Mouse (Mus musculus): ENCODE measurements at regions not wholly inside any gene's neighbourhood (a gene's known extent, or its start where the extent isn't known, plus 50 kb on each side); places are given as distances from the start of the nearest gene placed in this dataset.

GRCm38 (mm10) chr9:32031950-32032453 is 83.9 kb upstream of the Arhgap32 start:
- Histone ChIP-seq H3K9me3 (ENCODE audit: control insufficient read depth, low read length) (no peaks in the 10 kb centered on the region), H3K4me2 (peak overlapping the region; percentile 69), H3K9ac (ENCODE audit: low read length) (peak overlapping the region; percentile 93), H3K4me1 (ENCODE audit: control insufficient read depth, insufficient read depth, low read length) (peaks cover 19% of the 10 kb centered on the region), H3K27me3 (ENCODE audit: control insufficient read depth, insufficient read depth, low read length) (no peaks in the 10 kb centered on the region), H3K36me3 (ENCODE audit: control insufficient read depth, insufficient read depth, low read length) (no peaks in the 10 kb centered on the region), H3K27ac (ENCODE audit: low read depth, low read length) (peak overlapping the region; percentile 68), H3K4me3 (ENCODE audit: low read depth, low read length) (peak overlapping the region; percentile 86)
- peak; percentile 100 for DNase-seq (ENCODE audit: low spot score, missing footprints)
- WGBS = 0% methylated on average over 44 of the region's 64 CpGs
- ATAC-seq (ENCODE audit: low FRiP score) = peak; percentile 92

GRCm38 (mm10) chr9:32032521-32033185 is 83.3 kb upstream of the Arhgap32 start:
- peaks cover 19% of the 10 kb centered on the region for H3K4me1 ChIP-seq (ENCODE audit: control insufficient read depth, insufficient read depth, low read length)
- H3K27ac ChIP-seq (ENCODE audit: low read depth, low read length) = peak overlapping the region; percentile 68
- H3K27me3 ChIP-seq (ENCODE audit: control insufficient read depth, insufficient read depth, low read length) = no peaks in the 10 kb centered on the region
- H3K4me2 ChIP-seq = peak overlapping the region; percentile 69
- H3K9me3 ChIP-seq (ENCODE audit: control insufficient read depth, low read length) = no peaks in the 10 kb centered on the region
- no peaks in the 10 kb centered on the region for H3K36me3 ChIP-seq (ENCODE audit: control insufficient read depth, insufficient read depth, low read length)
- ATAC-seq (ENCODE audit: low FRiP score) = peak; percentile 74
- peak overlapping the region; percentile 86 for H3K4me3 ChIP-seq (ENCODE audit: low read depth, low read length)
- WGBS = under 1% methylated on average over 36 of the region's 94 CpGs
- peak; percentile 95 for DNase-seq (ENCODE audit: low spot score, missing footprints)
- H3K9ac ChIP-seq (ENCODE audit: low read length) = peak overlapping the region; percentile 93

- Histone ChIP-seq H3K9me3 (ENCODE audit: control insufficient read depth, low read length) (no peaks in the 10 kb centered on the region), H3K4me2 (peak overlapping the region; percentile 69), H3K9ac (ENCODE audit: low read length) (no peak overlapping the region; the same call in 1 of the 2 replicates), H3K27ac (ENCODE audit: low read depth, low read length) (no peak overlapping the region), H3K4me1 (ENCODE audit: control insufficient read depth, insufficient read depth, low read length) (peaks cover 32% of the 10 kb centered on the region), H3K4me3 (ENCODE audit: low read depth, low read length) (peak overlapping the region; percentile 86; the same call in 1 of the 2 replicates), H3K27me3 (ENCODE audit: control insufficient read depth, insufficient read depth, low read length) (no peaks in the 10 kb centered on the region), H3K36me3 (ENCODE audit: control insufficient read depth, insufficient read depth, low read length) (no peaks in the 10 kb centered on the region)
- DNase-seq (ENCODE audit: low spot score, missing footprints) (peak; percentile 90), ATAC-seq (ENCODE audit: low FRiP score) (no peak)
- 7% methylated on average over 6 of the region's 6 CpGs for WGBS
Measured at GRCm38 (mm10) chr9:32033937-32034336, 82.0 kb upstream of the Arhgap32 start.

- Histone ChIP-seq H3K4me3 (ENCODE audit: low read depth, low read length) (no peak overlapping the region), H3K36me3 (ENCODE audit: control insufficient read depth, insufficient read depth, low read length) (no peaks in the 10 kb centered on the region), H3K27me3 (ENCODE audit: control insufficient read depth, insufficient read depth, low read length) (no peaks in the 10 kb centered on the region), H3K4me1 (ENCODE audit: control insufficient read depth, insufficient read depth, low read length) (peaks cover 14% of the 10 kb centered on the region), H3K27ac (ENCODE audit: low read depth, low read length) (no peak overlapping the region), H3K9me3 (ENCODE audit: control insufficient read depth, low read length) (no peaks in the 10 kb centered on the region), H3K9ac (ENCODE audit: low read length) (no peak overlapping the region), H3K4me2 (no peak overlapping the region)
- DNase-seq (ENCODE audit: low spot score, missing footprints) (no peak), ATAC-seq (ENCODE audit: low FRiP score) (no peak)
- 93% methylated on average over 2 of the region's 2 CpGs for WGBS
Measured at GRCm38 (mm10) chr9:32039999-32040398, 75.9 kb upstream of the Arhgap32 start.

DNA sequence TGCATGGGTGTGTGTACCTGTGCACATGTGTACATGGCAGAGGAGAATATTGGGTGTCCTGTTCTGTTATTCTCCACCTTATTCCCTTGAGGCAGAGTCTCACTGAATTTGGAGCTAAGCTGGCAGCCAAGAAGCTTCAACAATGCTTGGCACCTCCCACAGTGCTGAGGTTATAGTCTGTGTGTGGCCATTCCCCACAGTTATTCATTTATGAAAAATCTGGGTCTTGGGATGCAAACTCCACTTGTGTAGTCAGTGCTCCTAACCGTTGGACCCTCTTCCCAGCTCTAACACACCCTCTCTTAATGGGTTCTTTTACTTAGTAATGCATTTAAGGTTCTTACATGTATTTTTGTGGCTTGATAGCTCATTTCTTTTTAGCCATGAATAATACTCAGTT is 72.6 kb upstream of the Arhgap32 start:
- no peak overlapping the region for H3K27ac ChIP-seq (ENCODE audit: low read depth, low read length)
- H3K4me1 ChIP-seq (ENCODE audit: control insufficient read depth, insufficient read depth, low read length) = peaks cover 7% of the 10 kb centered on the region
- DNase-seq (ENCODE audit: low spot score, missing footprints) = no peak
- no peaks in the 10 kb centered on the region for H3K9me3 ChIP-seq (ENCODE audit: control insufficient read depth, low read length)
- H3K4me3 ChIP-seq (ENCODE audit: low read depth, low read length) = no peak overlapping the region
- H3K9ac ChIP-seq (ENCODE audit: low read length) = no peak overlapping the region
- H3K4me2 ChIP-seq = no peak overlapping the region
- no peaks in the 10 kb centered on the region for H3K27me3 ChIP-seq (ENCODE audit: control insufficient read depth, insufficient read depth, low read length)
- no peaks in the 10 kb centered on the region for H3K36me3 ChIP-seq (ENCODE audit: control insufficient read depth, insufficient read depth, low read length)
- ATAC-seq (ENCODE audit: low FRiP score) = no peak
- 78% methylated on average over 1 of the region's 1 CpGs for WGBS

GRCm38 (mm10) chr9:32046791-32047190 is 69.1 kb upstream of the Arhgap32 start:
- Histone ChIP-seq H3K9me3 (ENCODE audit: control insufficient read depth, low read length) (no peaks in the 10 kb centered on the region), H3K36me3 (ENCODE audit: control insufficient read depth, insufficient read depth, low read length) (no peaks in the 10 kb centered on the region), H3K4me3 (ENCODE audit: low read depth, low read length) (no peak overlapping the region), H3K27me3 (ENCODE audit: control insufficient read depth, insufficient read depth, low read length) (no peaks in the 10 kb centered on the region), H3K4me1 (ENCODE audit: control insufficient read depth, insufficient read depth, low read length) (no peaks in the 10 kb centered on the region; the same call in 1 of the 2 replicates), H3K9ac (ENCODE audit: low read length) (no peak overlapping the region), H3K27ac (ENCODE audit: low read depth, low read length) (no peak overlapping the region), H3K4me2 (no peak overlapping the region)
- 99% methylated on average over 3 of the region's 3 CpGs for WGBS
- DNase-seq (ENCODE audit: low spot score, missing footprints) (no peak), ATAC-seq (ENCODE audit: low FRiP score) (no peak)

DNA sequence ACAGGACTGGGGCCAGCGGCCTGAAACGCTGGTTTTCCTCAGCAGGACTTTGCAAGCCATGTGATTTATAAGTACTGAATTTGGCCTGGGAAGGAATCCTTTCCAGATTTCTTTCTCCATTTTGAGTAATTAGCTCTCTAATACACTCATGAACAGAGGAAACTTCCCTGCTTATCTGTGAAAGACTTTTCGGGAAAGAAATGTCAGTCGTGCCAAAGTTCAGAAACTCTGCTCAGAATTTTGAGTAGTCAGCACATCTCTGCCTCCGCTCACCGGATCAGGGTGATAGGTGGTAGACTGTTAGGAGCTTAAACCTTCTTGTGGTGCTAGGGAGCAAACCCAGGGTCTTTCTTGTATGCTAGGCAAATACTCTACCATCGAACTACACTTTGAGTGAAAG is 67.0 kb upstream of the Arhgap32 start:
- Histone ChIP-seq H3K9ac (ENCODE audit: low read length) (no peak overlapping the region), H3K4me1 (ENCODE audit: control insufficient read depth, insufficient read depth, low read length) (peaks cover 2% of the 10 kb centered on the region), H3K27ac (ENCODE audit: low read depth, low read length) (no peak overlapping the region), H3K27me3 (ENCODE audit: control insufficient read depth, insufficient read depth, low read length) (no peaks in the 10 kb centered on the region), H3K9me3 (ENCODE audit: control insufficient read depth, low read length) (no peaks in the 10 kb centered on the region), H3K36me3 (ENCODE audit: control insufficient read depth, insufficient read depth, low read length) (no peaks in the 10 kb centered on the region), H3K4me2 (no peak overlapping the region), H3K4me3 (ENCODE audit: low read depth, low read length) (no peak overlapping the region)
- DNase-seq (ENCODE audit: low spot score, missing footprints) = no peak
- WGBS = 90% methylated on average over 7 of the region's 7 CpGs
- ATAC-seq (ENCODE audit: low FRiP score) = no peak

- WGBS = 93% methylated on average over 6 of the region's 6 CpGs
Measured at GRCm38 (mm10) chr9:32049546-32049945, 66.4 kb upstream of the Arhgap32 start.

DNA sequence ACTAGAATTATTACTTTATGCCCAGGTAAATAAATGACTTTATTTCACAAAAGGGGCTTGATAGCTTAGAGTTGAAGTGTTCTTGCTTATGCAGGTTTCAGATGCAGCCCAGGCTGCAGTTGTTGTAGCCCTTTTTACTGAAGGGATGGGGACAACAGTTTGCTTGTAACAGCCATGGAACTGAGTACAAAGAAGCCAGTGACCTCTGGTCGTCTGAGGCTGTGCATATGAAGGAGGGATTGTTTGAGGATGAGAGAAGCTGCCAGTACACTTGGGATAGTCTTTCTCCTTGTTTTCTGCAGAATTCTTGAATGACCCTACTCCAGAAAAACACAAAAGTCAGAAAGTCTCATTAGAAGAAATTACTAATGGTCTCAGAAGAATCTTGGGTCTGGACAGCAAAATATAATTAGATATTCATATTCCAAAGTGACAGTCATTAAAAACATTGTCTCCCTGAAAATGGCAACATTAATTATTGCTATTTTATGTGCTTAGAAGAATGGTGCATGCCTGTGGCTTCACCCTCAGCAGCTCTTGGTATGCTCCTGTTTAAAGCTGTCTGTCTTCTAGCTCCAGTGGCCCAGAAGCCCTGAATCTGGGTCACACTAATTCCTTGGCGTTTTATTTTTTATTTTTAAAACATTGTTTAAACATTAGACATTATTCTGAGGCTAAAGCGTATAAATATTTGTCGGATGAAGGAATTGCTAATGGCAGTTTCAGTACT is 61.9 kb upstream of the Arhgap32 start:
- Histone ChIP-seq H3K4me1 (ENCODE audit: control insufficient read depth, insufficient read depth, low read length) (peaks cover 9% of the 10 kb centered on the region), H3K27me3 (ENCODE audit: control insufficient read depth, insufficient read depth, low read length) (no peaks in the 10 kb centered on the region), H3K36me3 (ENCODE audit: control insufficient read depth, insufficient read depth, low read length) (no peaks in the 10 kb centered on the region), H3K4me2 (no peak overlapping the region), H3K9me3 (ENCODE audit: control insufficient read depth, low read length) (no peaks in the 10 kb centered on the region), H3K27ac (ENCODE audit: low read depth, low read length) (peak overlapping the region; percentile 20; the same call in 1 of the 2 replicates), H3K9ac (ENCODE audit: low read length) (no peak overlapping the region), H3K4me3 (ENCODE audit: low read depth, low read length) (no peak overlapping the region)
- 62% methylated on average over 4 of the region's 4 CpGs for WGBS
- ATAC-seq (ENCODE audit: low FRiP score) (peak; percentile 78), DNase-seq (ENCODE audit: low spot score, missing footprints) (peak; percentile 86)

More at GRCm38 (mm10) chr9:32049546-32049945, 66.4 kb upstream of the Arhgap32 start:
- no peak overlapping the region for H3K27ac ChIP-seq (ENCODE audit: low read depth, low read length)
- no peak overlapping the region for H3K9ac ChIP-seq (ENCODE audit: low read length)
- peaks cover 8% of the 10 kb centered on the region for H3K4me1 ChIP-seq (ENCODE audit: control insufficient read depth, insufficient read depth, low read length)
- no peaks in the 10 kb centered on the region for H3K36me3 ChIP-seq (ENCODE audit: control insufficient read depth, insufficient read depth, low read length)
- no peak overlapping the region for H3K4me3 ChIP-seq (ENCODE audit: low read depth, low read length)
- no peak overlapping the region for H3K4me2 ChIP-seq
- no peaks in the 10 kb centered on the region for H3K9me3 ChIP-seq (ENCODE audit: control insufficient read depth, low read length)
- ATAC-seq (ENCODE audit: low FRiP score) = no peak
- no peaks in the 10 kb centered on the region for H3K27me3 ChIP-seq (ENCODE audit: control insufficient read depth, insufficient read depth, low read length)
- no peak for DNase-seq (ENCODE audit: low spot score, missing footprints)
